Mouse (Mus musculus): Measurements from ENCODE around the gene Spats2l. TPM values are rescaled to one million over a fixed set of nuclear protein-coding genes. Genes with fewer than 3 reads are reported as not detected.

The Spats2l gene
- polyA plus RNA-seq, 1 experiment, result not detected

GRCm38 (mm10) chr1:57846856-57847698 is 73.1 kb downstream of the Spats2l start:
- Histone ChIP-seq H3K4me1 (ENCODE audit: control insufficient read depth, insufficient read depth, low read length) (peaks cover 3% of the 10 kb centered on the region; the same call in 1 of the 2 replicates), H3K27ac (ENCODE audit: insufficient read depth, low read depth, low read length) (no peak overlapping the region), H3K4me3 (ENCODE audit: insufficient read depth, low read length) (no peak overlapping the region)
- TF ChIP-seq POLR2A (IDR thresholded peaks at IDR 0.05; ENCODE audit: borderline replicate concordance, low read depth, low read length) (no peak), CTCF (IDR thresholded peaks at IDR 0.05; ENCODE audit: low read depth, low read length) (no peak)

GRCm38 (mm10) chr1:57849087-57849486 is 75.1 kb downstream of the Spats2l start:
- Histone ChIP-seq H3K4me3 (ENCODE audit: insufficient read depth, low read length) (no peak overlapping the region), H3K4me1 (ENCODE audit: control insufficient read depth, insufficient read depth, low read length) (peaks cover 3% of the 10 kb centered on the region; the same call in 1 of the 2 replicates), H3K27ac (ENCODE audit: insufficient read depth, low read depth, low read length) (no peak overlapping the region)
- no peak for TF ChIP-seq CTCF (IDR thresholded peaks at IDR 0.05; ENCODE audit: low read depth, low read length)
- TF ChIP-seq POLR2A (IDR thresholded peaks at IDR 0.05; ENCODE audit: borderline replicate concordance, low read depth, low read length), result no peak

- no peak overlapping the region for H3K27ac ChIP-seq (ENCODE audit: insufficient read depth, low read depth, low read length)
- peaks cover 3% of the 10 kb centered on the region; the same call in 1 of the 2 replicates for H3K4me1 ChIP-seq (ENCODE audit: control insufficient read depth, insufficient read depth, low read length)
- H3K4me3 ChIP-seq (ENCODE audit: insufficient read depth, low read length), result no peak overlapping the region
- TF ChIP-seq CTCF (IDR thresholded peaks at IDR 0.05; ENCODE audit: low read depth, low read length) (no peak), POLR2A (IDR thresholded peaks at IDR 0.05; ENCODE audit: borderline replicate concordance, low read depth, low read length) (no peak)
Observed at GRCm38 (mm10) chr1:57849916-57850315, 76.0 kb downstream of the Spats2l start.

- H3K4me3 ChIP-seq (ENCODE audit: insufficient read depth, low read length), result no peak overlapping the region
- H3K27ac ChIP-seq (ENCODE audit: insufficient read depth, low read depth, low read length), result no peak overlapping the region
- peaks cover 3% of the 10 kb centered on the region; the same call in 1 of the 2 replicates for H3K4me1 ChIP-seq (ENCODE audit: control insufficient read depth, insufficient read depth, low read length)
- TF ChIP-seq CTCF (IDR thresholded peaks at IDR 0.05; ENCODE audit: low read depth, low read length), result no peak
- TF ChIP-seq POLR2A (IDR thresholded peaks at IDR 0.05; ENCODE audit: borderline replicate concordance, low read depth, low read length), result no peak
Observed at GRCm38 (mm10) chr1:57851871-57852270, 77.9 kb downstream of the Spats2l start.

- peaks cover 3% of the 10 kb centered on the region; the same call in 1 of the 2 replicates for H3K4me1 ChIP-seq (ENCODE audit: control insufficient read depth, insufficient read depth, low read length)
- no peak for TF ChIP-seq POLR2A (IDR thresholded peaks at IDR 0.05; ENCODE audit: borderline replicate concordance, low read depth, low read length)
- no peak for TF ChIP-seq CTCF (IDR thresholded peaks at IDR 0.05; ENCODE audit: low read depth, low read length)
- H3K27ac ChIP-seq (ENCODE audit: insufficient read depth, low read depth, low read length), result no peak overlapping the region
- H3K4me3 ChIP-seq (ENCODE audit: insufficient read depth, low read length), result no peak overlapping the region
Observed at GRCm38 (mm10) chr1:57852562-57853271, 78.8 kb downstream of the Spats2l start.

- TF ChIP-seq CTCF (IDR thresholded peaks at IDR 0.05; ENCODE audit: low read depth, low read length), result no peak
- no peak for TF ChIP-seq POLR2A (IDR thresholded peaks at IDR 0.05; ENCODE audit: borderline replicate concordance, low read depth, low read length)
- Histone ChIP-seq H3K27ac (ENCODE audit: insufficient read depth, low read depth, low read length) (no peak overlapping the region), H3K4me3 (ENCODE audit: insufficient read depth, low read length) (no peak overlapping the region), H3K4me1 (ENCODE audit: control insufficient read depth, insufficient read depth, low read length) (no peaks in the 10 kb centered on the region)
Observed at GRCm38 (mm10) chr1:57857799-57858198, 83.8 kb downstream of the Spats2l start.

GRCm38 (mm10) chr1:57862024-57862423 is 88.1 kb downstream of the Spats2l start:
- H3K4me1 ChIP-seq (ENCODE audit: control insufficient read depth, insufficient read depth, low read length), result no peaks in the 10 kb centered on the region
- TF ChIP-seq CTCF (IDR thresholded peaks at IDR 0.05; ENCODE audit: low read depth, low read length), result no peak
- no peak for TF ChIP-seq POLR2A (IDR thresholded peaks at IDR 0.05; ENCODE audit: borderline replicate concordance, low read depth, low read length)
- H3K27ac ChIP-seq (ENCODE audit: insufficient read depth, low read depth, low read length), result no peak overlapping the region
- no peak overlapping the region for H3K4me3 ChIP-seq (ENCODE audit: insufficient read depth, low read length)

GRCm38 (mm10) chr1:57868651-57869050 is 94.7 kb downstream of the Spats2l start:
- Histone ChIP-seq H3K4me1 (ENCODE audit: control insufficient read depth, insufficient read depth, low read length) (no peaks in the 10 kb centered on the region), H3K4me3 (ENCODE audit: insufficient read depth, low read length) (no peak overlapping the region), H3K27ac (ENCODE audit: insufficient read depth, low read depth, low read length) (no peak overlapping the region)
- TF ChIP-seq POLR2A (IDR thresholded peaks at IDR 0.05; ENCODE audit: borderline replicate concordance, low read depth, low read length), result no peak
- TF ChIP-seq CTCF (IDR thresholded peaks at IDR 0.05; ENCODE audit: low read depth, low read length), result no peak

GRCm38 (mm10) chr1:57872006-57872405 is 98.0 kb downstream of the Spats2l start:
- Histone ChIP-seq H3K27ac (ENCODE audit: insufficient read depth, low read depth, low read length) (no peak overlapping the region), H3K4me3 (ENCODE audit: insufficient read depth, low read length) (no peak overlapping the region), H3K4me1 (ENCODE audit: control insufficient read depth, insufficient read depth, low read length) (no peaks in the 10 kb centered on the region)
- TF ChIP-seq CTCF (IDR thresholded peaks at IDR 0.05; ENCODE audit: low read depth, low read length), result no peak
- no peak for TF ChIP-seq POLR2A (IDR thresholded peaks at IDR 0.05; ENCODE audit: borderline replicate concordance, low read depth, low read length)

- Histone ChIP-seq H3K4me3 (ENCODE audit: insufficient read depth, low read length) (no peak overlapping the region), H3K27ac (ENCODE audit: insufficient read depth, low read depth, low read length) (no peak overlapping the region)
- TF ChIP-seq CTCF (IDR thresholded peaks at IDR 0.05; ENCODE audit: low read depth, low read length) (no peak), POLR2A (IDR thresholded peaks at IDR 0.05; ENCODE audit: borderline replicate concordance, low read depth, low read length) (no peak)
Observed at GRCm38 (mm10) chr1:57873996-57874395, 100.0 kb downstream of the Spats2l start.

More at GRCm38 (mm10) chr1:57873996-57874395, 100.0 kb downstream of the Spats2l start:
- no peaks in the 10 kb centered on the region for H3K4me1 ChIP-seq (ENCODE audit: control insufficient read depth, insufficient read depth, low read length)
